8 mouse cellular contexts compared by ENCODE assay signal in the genomic region with DNA sequence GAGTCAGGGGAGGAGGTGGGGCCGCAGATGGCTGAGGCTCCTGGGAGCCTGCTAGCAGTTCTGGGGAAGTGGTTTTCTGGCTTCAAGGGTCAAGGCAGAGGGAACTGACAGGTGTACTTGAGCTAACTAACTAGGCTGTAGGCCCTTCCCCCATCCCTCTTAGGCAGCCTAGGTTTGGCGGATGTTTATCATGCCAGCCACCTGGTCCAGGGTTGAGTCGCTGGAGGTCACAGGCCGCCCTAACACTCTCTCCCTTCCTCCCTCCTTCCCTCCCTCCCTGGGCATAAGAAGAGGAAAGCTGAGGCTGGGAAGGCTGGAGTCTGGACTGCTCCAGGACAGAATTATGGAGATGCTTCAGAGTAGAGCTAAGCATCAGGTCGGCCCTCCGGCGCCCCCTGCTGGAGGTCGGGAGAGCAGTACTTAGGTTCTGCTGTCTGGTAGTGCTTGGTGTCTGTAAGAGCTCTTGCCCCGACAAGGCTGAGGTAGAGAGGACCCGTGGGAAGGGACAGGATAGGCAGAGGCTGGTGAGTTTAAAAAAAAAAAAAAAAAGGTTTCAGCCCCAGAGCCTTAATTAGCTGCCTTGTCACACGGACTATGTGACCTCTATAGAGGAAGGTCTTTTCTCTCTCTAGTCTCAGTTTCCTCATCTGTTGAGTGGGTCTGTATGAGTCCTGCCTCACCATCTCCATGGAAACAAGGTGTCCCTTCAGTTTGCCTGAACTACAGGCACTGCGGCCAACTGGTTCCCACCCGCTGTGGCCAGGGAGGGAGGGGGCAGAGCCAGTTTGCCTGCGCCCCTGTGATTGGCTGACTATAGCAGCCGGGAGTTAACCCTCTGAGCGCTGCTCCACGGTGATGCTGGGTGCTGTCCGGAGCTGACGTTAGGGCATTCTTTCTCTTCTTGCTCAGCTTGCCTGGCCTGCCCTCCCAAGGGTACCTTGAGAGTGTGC. TPM values are rescaled to one million over a fixed set of nuclear protein-coding genes. Genes with fewer than 3 reads are reported as not detected.
DNase-seq lines count a peak whose midpoint lies in the region; ATAC-seq lines count a peak whose summit lies in the region.

No protein-coding gene starts in this region.

- 5% methylated on average over 19 of the region's 19 CpGs for WGBS in intestine, embryonic 16.5 days

- peak overlapping the region; percentile 27; the same call in 1 of the 2 replicates for H3K9ac ChIP-seq in intestine, embryonic 16.5 days (ENCODE audit: low read depth, low read length)

- H3K9me3 ChIP-seq in intestine, embryonic 16.5 days (ENCODE audit: control insufficient read depth, low read length), result no peaks in the 10 kb centered on the region

- H3K27ac ChIP-seq in intestine, embryonic 16.5 days (ENCODE audit: low read length), result peak overlapping the region; percentile 56

- peaks cover 36% of the 10 kb centered on the region for H3K4me1 ChIP-seq in intestine, embryonic 16.5 days (ENCODE audit: control insufficient read depth, insufficient read depth, low read length)

- peak overlapping the region; percentile 43 for H3K4me3 ChIP-seq in intestine, embryonic 16.5 days (ENCODE audit: low read length)

- peak; percentile 85 for DNase-seq in adrenal gland, adult 8-10 months
- peak; percentile 81 for DNase-seq in embryo, embryonic 11.5 days (ENCODE audit: low read depth, low spot score)
- DNase-seq in gastrocnemius, postnatal 4 days (ENCODE audit: low spot score in 2 of 2), result peak; percentile 89 to 93
- peak; percentile 83 to 86 for DNase-seq in left cerebral cortex, postnatal 36 days (ENCODE audit: low spot score in 2 of 2)
- DNase-seq in mesoderm, embryonic 11.5 days (ENCODE audit: low read depth, low spot score), result peak; percentile 92
- DNase-seq in right cerebral cortex, postnatal 36 days (ENCODE audit: low spot score in 2 of 2), result peak; percentile 87 to 88
- DNase-seq in urinary bladder, postnatal 4 days (ENCODE audit: low spot score in 2 of 2), result peak; percentile 82 to 92

- H3K27me3 ChIP-seq in intestine, embryonic 16.5 days (replicated peaks; ENCODE audit: control insufficient read depth, insufficient read depth, low read length), result no peaks in the 10 kb centered on the region

- peak overlapping the region; percentile 62 for H3K4me2 ChIP-seq in intestine, embryonic 16.5 days (ENCODE audit: low read depth, low read length)

- intact Hi-C loops in left cerebral cortex, postnatal 36 days (cut with DNase I), result loop anchor here (1.0 to 10.0 kb wide), 4 partner anchors 8 to 375 kb away; a partner anchor contains a TSS

- peak; percentile 88 for ATAC-seq in intestine, embryonic 16.5 days

- H3K36me3 ChIP-seq in intestine, embryonic 16.5 days (ENCODE audit: control insufficient read depth, insufficient read depth, low read length), result peaks cover 26% of the 10 kb centered on the region

RNA-seq across cellular contexts. Expression of a gene that starts 7.7 kb away (rescaled TPM):
- total RNA-seq in adrenal gland, adult 8-10 months (2022), result 10 to 100 TPM; 24.2 to 40.1 (median 32.6) TPM
- total RNA-seq in gastrocnemius, postnatal 4 days (2021), result 10 to 100 TPM; 21.0 to 21.4 TPM
- 6.6 and 6.9 TPM in 2 replicates for polyA plus RNA-seq in intestine, embryonic 16.5 days (2015; fragmentation: Nextera tagmentation; extraction: Ambion mirVana)
- 10 to 100 TPM; 27.9 to 35.0 TPM for total RNA-seq in left cerebral cortex, postnatal 36 days (2021)

RNA-seq across cellular contexts. Expression of a gene that starts 17.2 kb away (rescaled TPM):
- total RNA-seq in adrenal gland, adult 8-10 months (2022), result 1 to 10 TPM; 1.3 to 4.4 (median 3.3) TPM
- total RNA-seq in gastrocnemius, postnatal 4 days (2021), result under 1 TPM; 0.91 to 0.93 TPM
- 2.5 and 2.8 TPM in 2 replicates for polyA plus RNA-seq in intestine, embryonic 16.5 days (2015; fragmentation: Nextera tagmentation; extraction: Ambion mirVana)
- 10 to 100 TPM; 51.3 to 53.0 TPM for total RNA-seq in left cerebral cortex, postnatal 36 days (2021)

RNA-seq across cellular contexts. Expression of a gene that starts 19.5 kb away (rescaled TPM):
- total RNA-seq in adrenal gland, adult 8-10 months (2022), result 10 to 100 TPM; 23.3 to 33.3 (median 28.0) TPM
- 10 to 100 TPM; 28.3 to 32.2 TPM for total RNA-seq in gastrocnemius, postnatal 4 days (2021)
- polyA plus RNA-seq in intestine, embryonic 16.5 days (2015; fragmentation: Nextera tagmentation; extraction: Ambion mirVana), result 64.3 and 66.3 TPM in 2 replicates
- total RNA-seq in left cerebral cortex, postnatal 36 days (2021), result 10 to 100 TPM; 28.6 to 29.6 TPM

RNA-seq across cellular contexts. Expression of a gene that starts 32.8 kb away (rescaled TPM):
- 1 to 10 TPM in 3 of 4 experiments, not detected in 1; 1.2 to 1.5 (median 1.3) TPM for total RNA-seq in adrenal gland, adult 8-10 months (2022)
- total RNA-seq in gastrocnemius, postnatal 4 days (2021), result 1 to 10 TPM in 1 of 2 experiments, under 1 TPM in 1; 0.42 to 2.4 TPM
- 9.0 and 9.9 TPM in 2 replicates for polyA plus RNA-seq in intestine, embryonic 16.5 days (2015; fragmentation: Nextera tagmentation; extraction: Ambion mirVana)
- total RNA-seq in left cerebral cortex, postnatal 36 days (2021), result not detected

Comparison
In these comparisons a context has a peak if more than half of its experiments do, and no peak if none do; other contexts are left out.
1. Peak in every context shown above with its lines: DNase-seq, ATAC-seq, H3K4me3 ChIP-seq and H3K27ac ChIP-seq.
2. RNA of a gene that starts 17.2 kb away (total RNA-seq): 51.3 to 53.0 TPM in left cerebral cortex, postnatal 36 days; 1.3 to 4.4 TPM in adrenal gland, adult 8-10 months and 0.91 to 0.93 TPM in gastrocnemius, postnatal 4 days; every median in the first group is over 4 times any median in the second.